Mouse (Mus musculus) lung, embryonic 15.5 days (tissue): Measurements from ENCODE around the gene Myod1. TPM values are rescaled to one million over a fixed set of nuclear protein-coding genes. Genes with fewer than 3 reads are reported as not detected.

Experiments used
- ATAC-seq: fragments of 200-750 bp; cut with Nextera tagmentation; 2 replicates; pipeline ENCODE4 v1.8.0; 2017; ENCODE audit warnings: moderate number of reproducible peaks, borderline replicate concordance; ENCODE audit not compliant: low FRiP score, low TSS enrichment; ENCODE audit errors: extremely low read depth
- H3K27ac ChIP-seq: fragments of 300-500 bp; sonication (generic); 2 replicates; pipeline ENCODE4 v1.5.1; 2015; ENCODE audit warnings: moderate library complexity, mild to moderate bottlenecking, inconsistent platforms
- H3K27me3 ChIP-seq: fragments of 300-500 bp; sonication (generic); 2 replicates; pipeline ENCODE4 v1.6.1; 2015; ENCODE audit warnings: inconsistent platforms
- H3K36me3 ChIP-seq: fragments of 300-500 bp; sonication (generic); 2 replicates; pipeline ENCODE4 v1.6.1; 2015; ENCODE audit warnings: inconsistent platforms
- H3K4me1 ChIP-seq: fragments of 300-500 bp; sonication (generic); 2 replicates; pipeline ENCODE4 v1.6.1; 2015; ENCODE audit warnings: inconsistent platforms
- H3K4me2 ChIP-seq: fragments of 300-500 bp; sonication (generic); 2 replicates; pipeline ENCODE4 v1.6.1; 2015; ENCODE audit warnings: inconsistent platforms, mild to moderate bottlenecking, moderate library complexity
- H3K4me3 ChIP-seq: fragments of 300-500 bp; sonication (generic); 2 replicates; pipeline ENCODE4 v1.5.1; 2015; ENCODE audit warnings: mild to moderate bottlenecking, inconsistent platforms
- H3K9ac ChIP-seq: fragments of 300-500 bp; sonication (generic); 2 replicates; pipeline ENCODE4 v1.6.1; 2015; ENCODE audit warnings: inconsistent platforms
- H3K9me3 ChIP-seq: fragments of 300-500 bp; sonication (generic); 2 replicates; pipeline ENCODE4 v1.6.1; 2016; ENCODE audit warnings: inconsistent platforms
- WGBS: fragments of 180-500 bp; shearing (Covaris S2); methylation state at CpG from one replicate; pipeline ENCODE4 v1.1.7; 2015; 5-methylcytosine and 5-hydroxymethylcytosine counted together
- polyA plus RNA-seq: library from polyadenylated mRNA; unstranded; fragments of >200 nt; fragmentation: Nextera tagmentation; extraction: Ambion mirVana; gene quantifications from 2 replicates; pipeline ENCODE4 v1.2.1, GENCODE M21; 2015

Myod1 gene
- polyA plus RNA-seq, 1 experiment from 2014 or later, result 0.12 TPM

DNA sequence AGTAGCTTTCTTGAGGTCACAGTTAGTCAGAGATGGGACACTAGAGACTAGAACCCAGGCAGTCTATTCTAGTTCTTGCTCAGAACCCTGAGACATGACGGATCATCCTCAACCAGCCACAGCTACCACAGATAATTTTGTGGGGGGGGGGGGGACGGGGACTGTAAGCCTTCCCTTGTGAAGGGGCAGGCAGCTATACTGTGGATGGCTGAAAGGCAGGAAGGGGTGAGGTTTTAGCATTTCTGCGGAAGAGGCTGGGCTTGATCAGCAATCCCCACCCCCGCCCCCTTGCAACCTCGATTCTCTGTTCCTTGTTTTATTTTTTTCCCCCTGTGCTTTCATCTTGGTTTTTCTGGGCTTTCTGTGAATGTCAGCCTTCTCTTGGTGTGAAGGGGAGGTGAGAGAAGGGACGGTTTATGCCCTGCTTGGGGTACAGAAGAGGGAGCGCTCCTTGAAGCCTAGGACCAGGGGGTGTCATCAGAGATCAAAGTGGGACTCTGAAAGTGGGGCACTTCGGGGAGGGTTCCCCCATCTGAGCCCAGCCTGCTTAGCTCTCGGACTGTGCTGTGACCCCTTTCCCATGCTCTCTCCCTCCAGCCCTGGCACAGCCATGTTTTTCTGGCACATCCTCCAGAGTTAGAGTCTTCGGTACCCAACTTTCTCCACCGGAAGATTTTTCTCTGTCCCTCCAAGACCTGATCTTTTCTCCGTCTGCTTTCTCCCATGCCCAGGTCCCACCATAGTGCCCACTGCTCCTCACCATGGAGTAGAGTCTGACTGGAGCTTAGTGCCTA lies 17.6 kb downstream of the Myod1 start:
- no peak overlapping the region for H3K9ac ChIP-seq
- no peaks in the 10 kb centered on the region for H3K36me3 ChIP-seq
- H3K4me3 ChIP-seq, result no peak overlapping the region
- no peak overlapping the region for H3K27ac ChIP-seq
- H3K9me3 ChIP-seq, result no peaks in the 10 kb centered on the region
- ATAC-seq, result no peak
- 26% methylated on average over 12 of the region's 12 CpGs for WGBS
- H3K4me1 ChIP-seq, result peaks cover 15% of the 10 kb centered on the region
- H3K4me2 ChIP-seq, result no peak overlapping the region
- peaks cover 63% of the 10 kb centered on the region for H3K27me3 ChIP-seq

DNA sequence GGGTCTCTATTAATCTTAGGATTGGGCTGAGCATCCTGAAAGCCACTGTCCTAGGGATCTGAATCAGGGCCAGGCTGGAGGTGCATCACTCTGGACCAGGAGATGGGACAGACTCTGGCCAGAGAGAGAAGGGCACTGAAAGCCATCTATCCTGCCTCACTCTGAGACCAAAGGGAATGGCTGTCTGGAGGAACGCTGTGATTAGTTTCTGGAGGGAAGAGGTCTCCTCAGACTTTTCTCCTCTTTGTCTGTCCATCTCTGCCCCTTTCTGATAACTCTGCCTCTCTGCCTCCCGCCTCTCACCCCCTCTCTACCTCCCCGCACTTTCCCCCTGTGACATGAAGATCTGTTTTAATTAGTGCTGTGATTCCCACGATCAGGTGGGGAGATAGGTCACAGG lies 18.7 kb downstream of the Myod1 start:
- peaks cover 15% of the 10 kb centered on the region for H3K4me1 ChIP-seq
- H3K27ac ChIP-seq, result no peak overlapping the region
- H3K4me2 ChIP-seq, result no peak overlapping the region
- no peaks in the 10 kb centered on the region for H3K9me3 ChIP-seq
- peaks cover 73% of the 10 kb centered on the region for H3K27me3 ChIP-seq
- H3K4me3 ChIP-seq, result no peak overlapping the region
- ATAC-seq, result no peak
- WGBS, result 59% methylated on average over 4 of the region's 4 CpGs
- H3K36me3 ChIP-seq, result no peaks in the 10 kb centered on the region
- H3K9ac ChIP-seq, result no peak overlapping the region

DNA sequence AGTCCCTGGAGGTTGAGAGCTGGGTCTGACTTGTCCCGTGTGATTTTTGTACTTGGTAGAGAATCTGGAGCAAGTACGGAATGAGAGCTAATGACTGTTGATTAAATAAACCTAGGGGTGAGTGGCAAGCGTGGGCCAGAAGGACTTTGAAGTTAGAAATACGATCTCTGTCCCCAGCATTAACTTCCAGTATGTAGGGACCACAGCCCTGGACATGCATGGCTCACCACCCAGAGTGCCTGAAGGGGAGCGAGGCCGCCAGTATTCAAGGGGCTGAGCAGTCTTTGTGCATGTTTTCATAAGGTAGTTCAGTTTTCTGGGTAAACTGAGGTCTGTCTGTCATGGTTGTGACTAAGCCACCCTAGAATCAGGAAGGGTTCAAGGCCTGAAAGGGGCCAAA lies 19.3 kb downstream of the Myod1 start:
- 22% methylated on average over 6 of the region's 6 CpGs for WGBS
- Histone ChIP-seq H3K4me2 (peak overlapping the region; percentile 88; the same call in 1 of the 2 replicates), H3K9ac (no peak overlapping the region), H3K27ac (no peak overlapping the region), H3K4me1 (peaks cover 15% of the 10 kb centered on the region), H3K9me3 (no peaks in the 10 kb centered on the region), H3K27me3 (peaks cover 78% of the 10 kb centered on the region), H3K4me3 (no peak overlapping the region), H3K36me3 (no peaks in the 10 kb centered on the region)
- no peak for ATAC-seq

DNA sequence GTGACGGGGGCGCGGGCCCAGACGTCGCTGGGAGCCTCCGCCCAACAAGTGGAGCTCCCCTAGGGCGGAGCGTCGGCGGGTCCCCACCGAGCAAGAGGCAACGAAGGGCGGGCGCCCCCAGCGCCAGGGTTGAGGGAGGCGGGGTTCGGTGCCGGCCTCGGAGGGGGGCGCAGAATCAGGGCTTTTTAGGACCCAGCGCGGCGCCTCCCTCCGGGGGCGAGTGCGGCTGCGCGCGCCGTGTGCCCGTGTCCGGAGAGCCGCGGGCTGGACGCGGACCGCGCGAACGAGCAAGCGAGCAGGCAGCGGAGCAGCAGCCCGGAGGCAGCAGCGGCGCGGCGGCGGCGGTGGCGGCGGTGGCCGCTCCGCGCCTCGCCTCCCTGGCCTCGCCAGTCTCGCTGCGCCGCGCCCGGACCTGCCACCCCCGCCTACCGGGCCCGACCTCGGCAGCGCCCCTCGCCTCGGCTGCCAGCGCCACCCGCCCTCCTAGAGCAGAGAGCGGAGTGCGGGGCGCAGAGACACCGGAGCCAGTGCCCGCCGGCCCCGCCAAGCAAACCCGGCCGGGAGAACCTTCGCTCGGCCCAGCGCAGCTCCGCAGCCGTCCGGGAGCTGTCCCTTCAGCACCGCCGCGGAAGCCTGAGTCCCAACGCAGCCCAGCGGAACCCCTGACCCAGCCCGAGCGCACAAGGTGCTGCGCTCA lies 20.1 kb downstream of the Myod1 start, which contains the start of gene Kcnc1:
Gene Kcnc1, plus strand, starts transcription at position 267 of the 697 bp plus-strand sequence.
- H3K4me3 ChIP-seq, result peak within 1 kb of the TSS; percentile 46
- under 1% methylated on average over 74 of the region's 93 CpGs for WGBS
- H3K9ac ChIP-seq, result no peak within 1 kb of the TSS
- no peak within 1 kb of the TSS for H3K27ac ChIP-seq
- peak within 1 kb of the TSS; percentile 88 for H3K4me2 ChIP-seq
- H3K4me1 ChIP-seq, result peaks cover 15% of the 10 kb centered on the region
- peak; percentile 71 for ATAC-seq
- H3K9me3 ChIP-seq, result no peaks in the 10 kb centered on the region
- no peaks in the 10 kb centered on the region for H3K36me3 ChIP-seq
- peaks cover 78% of the 10 kb centered on the region for H3K27me3 ChIP-seq

DNA sequence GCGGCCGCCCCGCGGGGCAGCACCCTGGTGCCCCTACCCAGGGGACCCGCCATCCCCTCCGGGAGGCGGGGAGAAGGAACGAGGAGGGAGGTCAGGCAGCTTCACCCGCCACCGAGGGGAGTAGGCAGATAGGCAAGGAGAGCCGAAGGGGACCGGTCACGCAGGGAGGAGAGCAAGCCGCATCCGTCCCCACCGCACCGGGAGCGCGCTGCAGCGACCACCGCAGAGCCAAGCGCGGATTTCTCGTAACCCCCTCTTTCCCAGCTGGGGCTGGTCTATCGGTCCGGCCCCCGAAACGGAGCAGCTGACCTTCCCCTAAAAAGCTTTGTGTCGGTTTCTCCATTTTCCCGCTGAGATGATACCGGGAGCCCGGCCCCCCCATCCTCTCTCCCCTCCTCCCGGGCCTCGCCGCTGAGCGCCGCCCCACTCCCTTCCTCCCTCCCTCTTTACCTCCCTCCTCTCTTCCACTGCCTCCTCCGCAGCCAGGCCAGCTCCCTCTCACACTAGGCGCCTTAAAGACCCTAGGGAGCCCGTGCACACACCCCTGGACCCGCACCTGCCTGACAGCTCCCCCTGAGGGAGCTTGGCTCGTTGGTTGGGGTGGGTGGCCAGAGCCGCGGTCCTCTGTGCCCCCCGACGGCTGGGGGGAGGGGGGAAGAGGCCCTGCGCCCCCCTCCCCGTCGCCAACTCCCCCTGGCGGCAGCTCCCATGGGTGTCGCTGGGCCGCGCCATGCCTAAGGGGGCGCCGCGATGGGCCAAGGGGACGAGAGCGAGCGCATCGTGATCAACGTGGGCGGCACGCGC lies 20.9 kb downstream of the Myod1 start:
- Histone ChIP-seq H3K36me3 (no peaks in the 10 kb centered on the region), H3K4me3 (peak overlapping the region; percentile 46), H3K9me3 (no peaks in the 10 kb centered on the region), H3K4me2 (peak overlapping the region; percentile 88), H3K4me1 (peaks cover 15% of the 10 kb centered on the region), H3K27ac (no peak overlapping the region), H3K9ac (no peak overlapping the region), H3K27me3 (peaks cover 74% of the 10 kb centered on the region)
- WGBS, result 2% methylated on average over 58 of the region's 64 CpGs
- peak; percentile 12; the same call in 1 of the 2 replicates for ATAC-seq

DNA sequence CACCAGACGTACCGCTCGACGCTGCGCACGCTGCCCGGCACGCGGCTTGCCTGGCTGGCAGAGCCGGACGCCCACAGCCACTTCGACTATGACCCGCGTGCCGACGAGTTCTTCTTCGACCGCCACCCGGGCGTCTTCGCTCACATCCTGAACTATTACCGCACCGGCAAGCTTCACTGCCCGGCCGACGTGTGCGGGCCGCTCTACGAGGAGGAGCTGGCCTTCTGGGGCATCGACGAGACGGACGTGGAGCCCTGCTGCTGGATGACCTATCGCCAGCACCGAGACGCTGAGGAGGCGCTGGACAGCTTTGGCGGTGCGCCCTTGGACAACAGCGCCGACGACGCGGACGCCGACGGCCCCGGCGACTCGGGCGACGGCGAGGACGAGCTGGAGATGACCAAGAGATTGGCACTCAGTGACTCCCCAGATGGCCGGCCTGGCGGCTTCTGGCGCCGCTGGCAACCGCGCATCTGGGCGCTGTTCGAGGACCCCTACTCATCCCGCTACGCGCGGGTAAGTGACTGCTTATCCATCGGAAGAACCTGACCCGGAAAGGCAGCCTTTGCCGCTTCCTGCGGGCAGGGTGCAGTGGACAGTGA lies 21.6 kb downstream of the Myod1 start:
- H3K9me3 ChIP-seq, result no peaks in the 10 kb centered on the region
- no peaks in the 10 kb centered on the region for H3K36me3 ChIP-seq
- ATAC-seq, result no peak
- peak overlapping the region; percentile 88 for H3K4me2 ChIP-seq
- H3K4me1 ChIP-seq, result peaks cover 15% of the 10 kb centered on the region
- H3K27ac ChIP-seq, result no peak overlapping the region
- no peak overlapping the region for H3K9ac ChIP-seq
- H3K27me3 ChIP-seq, result peaks cover 73% of the 10 kb centered on the region
- WGBS, result 10% methylated on average over 70 of the region's 70 CpGs
- H3K4me3 ChIP-seq, result peak overlapping the region; percentile 46

DNA sequence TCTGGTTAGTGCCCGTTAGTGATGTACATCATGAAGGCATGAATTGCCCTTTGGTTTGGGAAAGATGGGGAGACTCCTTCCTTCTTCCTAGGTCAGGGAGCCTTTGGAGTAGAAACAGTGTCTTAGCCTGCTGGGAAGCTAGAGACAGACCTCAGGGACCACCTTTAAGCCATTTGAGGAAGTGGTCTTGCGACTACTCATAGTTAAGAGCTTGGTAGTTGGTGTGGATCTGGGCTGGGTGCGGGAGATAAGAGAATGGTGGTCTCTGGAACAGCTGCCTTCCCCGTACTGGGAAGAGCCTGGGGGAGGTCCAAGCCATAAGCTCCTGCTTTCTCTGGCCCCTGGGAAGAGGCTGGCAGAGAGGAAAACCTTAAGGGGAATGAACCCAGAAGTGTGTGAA lies 22.3 kb downstream of the Myod1 start:
- no peak for ATAC-seq
- H3K27ac ChIP-seq, result no peak overlapping the region
- 59% methylated on average over 4 of the region's 4 CpGs for WGBS
- no peak overlapping the region for H3K4me2 ChIP-seq
- H3K27me3 ChIP-seq, result peaks cover 68% of the 10 kb centered on the region
- no peak overlapping the region for H3K9ac ChIP-seq
- no peaks in the 10 kb centered on the region for H3K9me3 ChIP-seq
- H3K4me3 ChIP-seq, result no peak overlapping the region
- H3K36me3 ChIP-seq, result no peaks in the 10 kb centered on the region
- H3K4me1 ChIP-seq, result peaks cover 13% of the 10 kb centered on the region

DNA sequence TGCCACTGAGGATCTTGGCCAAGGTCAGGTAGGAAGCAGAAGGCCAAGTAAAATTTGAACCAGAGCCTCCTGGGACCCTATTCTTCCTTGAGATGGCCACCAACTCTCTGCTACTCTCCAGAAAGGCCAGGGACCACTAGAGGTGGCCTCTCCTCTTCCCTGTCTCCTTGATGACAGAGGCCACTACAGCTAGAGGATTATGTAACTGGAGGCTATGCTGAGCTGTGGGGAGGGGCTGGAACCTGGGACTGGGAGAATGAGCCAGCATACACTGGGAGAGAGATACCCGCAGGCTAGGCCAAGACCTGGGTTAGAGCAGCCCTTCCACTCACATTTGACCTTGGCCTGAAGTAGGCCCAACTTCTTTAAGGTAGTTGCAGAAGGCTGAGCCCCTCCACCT lies 23.4 kb downstream of the Myod1 start:
- Histone ChIP-seq H3K27ac (no peak overlapping the region), H3K4me3 (no peak overlapping the region), H3K9ac (no peak overlapping the region), H3K36me3 (no peaks in the 10 kb centered on the region), H3K4me1 (peaks cover 13% of the 10 kb centered on the region), H3K27me3 (peaks cover 58% of the 10 kb centered on the region), H3K9me3 (no peaks in the 10 kb centered on the region), H3K4me2 (no peak overlapping the region)
- ATAC-seq, result no peak
- 86% methylated on average over 1 of the region's 1 CpGs for WGBS

DNA sequence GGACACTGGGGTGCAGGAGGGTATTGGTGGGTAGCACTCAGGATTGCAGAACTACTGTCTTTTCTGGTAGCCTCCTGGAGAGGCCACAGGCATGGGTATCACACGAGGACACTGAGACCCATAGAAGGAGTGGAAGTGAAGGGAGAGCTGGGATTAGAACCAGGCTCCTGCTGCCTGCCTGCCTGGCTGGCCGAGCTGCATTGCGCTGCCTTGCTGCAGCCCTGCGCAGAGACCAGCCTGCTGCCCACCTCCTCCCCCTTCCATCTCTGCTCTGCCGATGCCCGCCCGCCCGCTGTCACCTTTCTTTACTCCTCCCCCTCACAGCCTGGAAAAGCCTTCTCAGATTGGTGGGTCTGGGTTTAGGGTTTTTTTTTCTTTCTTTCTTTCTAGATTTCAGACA lies 24.1 kb downstream of the Myod1 start:
- Histone ChIP-seq H3K27ac (no peak overlapping the region), H3K4me1 (peaks cover 13% of the 10 kb centered on the region), H3K9me3 (no peaks in the 10 kb centered on the region), H3K4me2 (no peak overlapping the region), H3K9ac (no peak overlapping the region), H3K36me3 (no peaks in the 10 kb centered on the region), H3K4me3 (no peak overlapping the region), H3K27me3 (peaks cover 51% of the 10 kb centered on the region)
- 39% methylated on average over 8 of the region's 8 CpGs for WGBS
- no peak for ATAC-seq

DNA sequence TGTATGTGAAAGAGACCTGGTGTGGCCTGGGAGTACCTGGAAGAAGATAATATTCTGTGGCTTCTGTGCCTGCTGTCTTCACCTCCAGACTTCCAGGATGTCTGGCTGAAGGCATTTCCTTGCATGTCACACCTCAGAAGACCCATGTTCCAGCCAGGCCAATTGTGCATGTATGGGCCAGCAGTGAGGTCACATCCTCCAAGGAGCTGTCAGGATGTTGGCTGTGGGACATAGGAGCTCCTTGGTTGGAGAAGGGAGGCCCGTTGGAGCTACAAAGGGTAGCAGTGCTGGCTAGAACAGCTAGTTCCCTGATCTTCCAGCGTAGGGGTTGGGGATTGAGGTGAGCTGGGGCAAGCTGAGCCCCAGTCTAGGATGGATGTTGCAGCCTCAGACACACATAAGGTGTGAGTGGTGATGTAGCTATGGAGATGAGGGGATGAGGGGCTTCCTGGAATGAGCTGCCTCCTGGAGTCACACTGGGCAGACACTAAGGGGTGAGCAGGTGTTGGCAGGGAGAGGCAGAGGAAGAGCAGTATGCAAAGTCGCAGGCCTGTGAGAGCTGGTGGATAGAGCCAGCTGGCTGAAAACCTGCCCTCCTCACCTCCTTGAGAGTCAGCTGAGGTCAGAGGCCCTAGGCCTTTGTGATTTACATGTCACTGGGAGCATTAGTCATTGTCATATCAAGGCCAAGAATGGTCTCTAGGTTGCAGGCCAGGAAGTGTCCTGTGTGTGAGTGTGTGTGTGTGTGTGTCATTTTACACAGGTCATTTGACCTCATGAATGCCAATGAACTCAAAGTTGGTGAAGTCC lies 25.3 kb downstream of the Myod1 start:
- 56% methylated on average over 3 of the region's 3 CpGs for WGBS
- Histone ChIP-seq H3K27ac (no peak overlapping the region), H3K4me2 (no peak overlapping the region), H3K9me3 (no peaks in the 10 kb centered on the region), H3K27me3 (peaks cover 39% of the 10 kb centered on the region), H3K36me3 (no peaks in the 10 kb centered on the region), H3K9ac (no peak overlapping the region), H3K4me3 (no peak overlapping the region), H3K4me1 (peaks cover 6% of the 10 kb centered on the region; the same call in 1 of the 2 replicates)
- no peak for ATAC-seq
